Mouse (Mus musculus): ENCODE data around the gene Med11. TPM values are rescaled to one million over a fixed set of nuclear protein-coding genes. Genes with fewer than 3 reads are reported as not detected.

Gene Med11
- polyA plus RNA-seq, 2 experiments = 32.4 to 47.4 TPM

DNA sequence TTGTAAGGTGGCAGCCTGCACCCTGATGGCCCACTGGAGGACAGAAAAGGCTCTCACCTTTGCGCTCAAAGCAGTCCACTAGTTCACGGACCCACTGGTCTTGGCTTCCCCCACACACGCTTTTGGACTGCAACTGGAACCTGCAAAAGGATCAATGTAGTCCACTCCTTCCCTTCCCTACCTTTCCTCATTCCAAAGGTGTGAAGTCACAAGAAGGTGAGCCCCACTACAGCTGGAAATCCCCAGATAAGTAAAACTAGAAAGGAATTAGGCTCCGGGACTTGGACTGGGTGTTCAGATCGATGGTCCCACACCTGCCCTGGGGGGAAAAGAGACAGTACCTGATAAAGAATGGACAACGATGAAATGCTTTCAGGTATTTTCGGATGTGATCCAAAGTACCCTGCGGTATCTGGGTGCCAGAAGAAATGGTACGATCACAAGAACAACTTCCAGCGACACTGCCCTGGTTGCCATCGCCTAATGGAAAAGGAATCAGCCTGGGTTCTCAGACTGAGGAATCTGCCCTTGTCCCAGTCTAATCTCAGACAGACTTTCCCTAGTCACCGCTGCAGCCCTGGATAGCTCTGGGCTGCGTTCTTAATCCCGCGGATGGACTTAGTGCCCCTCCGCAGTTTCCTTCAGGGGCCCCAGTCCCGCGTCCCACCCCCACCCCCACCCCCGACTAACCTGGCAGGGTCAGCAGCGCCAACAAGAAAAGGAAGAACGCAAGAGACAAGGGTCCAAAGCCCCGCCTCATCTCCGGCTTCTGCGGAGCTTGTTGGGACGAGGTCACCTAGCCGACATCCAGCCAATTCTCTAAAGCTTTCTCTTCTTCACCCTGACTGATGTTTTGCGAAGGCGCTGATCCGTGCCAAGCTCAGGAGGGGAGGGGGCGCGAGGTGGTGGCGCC lies 7.2 kb downstream of the Med11 start, which contains the start of gene Zmynd15:
TSS of gene Zmynd15 (plus strand) at position 746 of the 913 bp plus-strand sequence.
- WGBS = 15% methylated on average over 31 of the region's 32 CpGs
- Histone ChIP-seq H3K4me2 (replicated peaks; ENCODE audit: low read depth, low read length, severe bottlenecking) (peak within 1 kb of the TSS; percentile 92), H3K4me1 (ENCODE audit: control insufficient read depth, insufficient read depth, low read length) (peaks cover 5% of the 10 kb centered on the region; the same call in 1 of the 2 replicates), H3K4me3 (replicated peaks; ENCODE audit: low read length) (peak within 1 kb of the TSS; percentile 56), H3K36me3 (ENCODE audit: control insufficient read depth, insufficient read depth, low read length) (no peaks in the 10 kb centered on the region), H3K27me3 (ENCODE audit: control insufficient read depth, insufficient read depth, low read length) (peaks cover 13% of the 10 kb centered on the region), H3K27ac (replicated peaks; ENCODE audit: low read depth, low read length) (no peak within 1 kb of the TSS), H3K9me3 (ENCODE audit: control insufficient read depth, low read length) (no peaks in the 10 kb centered on the region), H3K9ac (ENCODE audit: low read depth, low read length, severe bottlenecking) (peak within 1 kb of the TSS; percentile 67)
- ATAC-seq (ENCODE audit: low FRiP score, low read depth) (no peak), DNase-seq (ENCODE audit: low spot score) (no peak)
- TF ChIP-seq POLR2A (IDR thresholded peaks at IDR 0.05; ENCODE audit: borderline replicate concordance, extremely low read depth, insufficient read depth, insufficient read length) = no peak

DNA sequence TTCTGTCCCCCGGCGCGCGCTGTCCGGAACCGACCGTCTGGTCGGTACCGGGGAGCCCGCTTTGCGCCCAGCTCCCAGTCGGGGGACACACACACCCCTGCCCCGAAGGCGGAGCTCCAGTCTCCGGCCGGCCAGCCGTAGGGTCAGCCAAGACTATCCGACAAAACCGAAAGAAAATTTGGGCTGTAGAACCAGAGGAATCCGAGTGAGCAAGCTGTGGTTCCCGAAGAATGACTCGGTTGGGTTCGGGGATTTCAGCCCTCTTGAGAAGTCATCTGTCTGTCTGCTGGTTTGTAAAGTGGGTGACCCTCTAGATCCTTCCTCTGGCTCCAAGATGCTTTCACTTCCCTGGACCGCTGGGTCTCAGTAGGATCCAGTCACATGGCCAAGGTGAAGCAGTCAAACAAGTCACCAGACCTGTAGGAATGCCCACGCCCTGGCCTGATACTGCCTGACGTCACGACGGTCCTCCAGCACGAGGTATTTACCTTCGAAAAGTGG lies 7.9 kb downstream of the Med11 start, which contains the start of gene Cxcl16:
TSS of gene Cxcl16 (minus strand) at position 384 of the 501 bp plus-strand sequence.
- H3K4me1 ChIP-seq (ENCODE audit: control insufficient read depth, insufficient read depth, low read length) = peaks cover 5% of the 10 kb centered on the region; the same call in 1 of the 2 replicates
- H3K4me3 ChIP-seq (replicated peaks; ENCODE audit: low read length) = peak within 1 kb of the TSS; percentile 56
- peak within 1 kb of the TSS; percentile 67 for H3K9ac ChIP-seq (ENCODE audit: low read depth, low read length, severe bottlenecking)
- TF ChIP-seq POLR2A (IDR thresholded peaks at IDR 0.05; ENCODE audit: borderline replicate concordance, extremely low read depth, insufficient read depth, insufficient read length) = no peak
- DNase-seq (ENCODE audit: low spot score) (no peak), ATAC-seq (ENCODE audit: low FRiP score, low read depth) (no peak)
- 3% methylated on average over 30 of the region's 30 CpGs for WGBS
- no peaks in the 10 kb centered on the region for H3K36me3 ChIP-seq (ENCODE audit: control insufficient read depth, insufficient read depth, low read length)
- H3K27ac ChIP-seq (replicated peaks; ENCODE audit: low read depth, low read length) = no peak within 1 kb of the TSS
- H3K9me3 ChIP-seq (ENCODE audit: control insufficient read depth, low read length) = no peaks in the 10 kb centered on the region
- peak within 1 kb of the TSS; percentile 92 for H3K4me2 ChIP-seq (replicated peaks; ENCODE audit: low read depth, low read length, severe bottlenecking)
- H3K27me3 ChIP-seq (ENCODE audit: control insufficient read depth, insufficient read depth, low read length) = peaks cover 17% of the 10 kb centered on the region

DNA sequence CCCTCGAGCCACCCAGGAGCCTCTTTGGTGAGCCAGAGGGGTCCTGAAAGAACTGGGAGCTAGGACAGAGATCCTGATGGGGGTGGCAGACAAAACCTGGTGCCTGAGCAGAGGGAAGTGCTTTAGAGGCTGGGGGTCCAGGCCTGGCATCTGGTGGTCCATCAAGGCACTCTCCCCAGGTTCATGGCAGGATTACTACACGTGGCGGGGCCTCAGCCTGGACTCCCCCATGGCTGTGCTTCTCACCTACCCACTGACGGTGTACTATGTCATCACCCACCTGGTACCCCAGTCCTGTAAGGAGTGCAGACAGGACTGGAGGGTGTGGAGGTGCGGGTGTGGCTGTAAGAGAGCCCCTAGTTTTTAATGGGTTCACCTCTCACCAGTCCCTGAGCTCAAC lies 12.3 kb downstream of the Med11 start:
- Histone ChIP-seq H3K9me3 (ENCODE audit: control insufficient read depth, low read length) (no peaks in the 10 kb centered on the region), H3K9ac (ENCODE audit: low read depth, low read length, severe bottlenecking) (no peak overlapping the region), H3K36me3 (ENCODE audit: control insufficient read depth, insufficient read depth, low read length) (no peaks in the 10 kb centered on the region), H3K4me1 (ENCODE audit: control insufficient read depth, insufficient read depth, low read length) (peaks cover 10% of the 10 kb centered on the region), H3K4me2 (replicated peaks; ENCODE audit: low read depth, low read length, severe bottlenecking) (no peak overlapping the region), H3K27me3 (ENCODE audit: control insufficient read depth, insufficient read depth, low read length) (peaks cover 19% of the 10 kb centered on the region; the same call in 1 of the 2 replicates), H3K4me3 (replicated peaks; ENCODE audit: low read length) (no peak overlapping the region), H3K27ac (replicated peaks; ENCODE audit: low read depth, low read length) (no peak overlapping the region)
- DNase-seq (ENCODE audit: low spot score) (no peak), ATAC-seq (ENCODE audit: low FRiP score, low read depth) (no peak)
- no peak for TF ChIP-seq POLR2A (IDR thresholded peaks at IDR 0.05; ENCODE audit: borderline replicate concordance, extremely low read depth, insufficient read depth, insufficient read length)
- WGBS = 80% methylated on average over 5 of the region's 5 CpGs

DNA sequence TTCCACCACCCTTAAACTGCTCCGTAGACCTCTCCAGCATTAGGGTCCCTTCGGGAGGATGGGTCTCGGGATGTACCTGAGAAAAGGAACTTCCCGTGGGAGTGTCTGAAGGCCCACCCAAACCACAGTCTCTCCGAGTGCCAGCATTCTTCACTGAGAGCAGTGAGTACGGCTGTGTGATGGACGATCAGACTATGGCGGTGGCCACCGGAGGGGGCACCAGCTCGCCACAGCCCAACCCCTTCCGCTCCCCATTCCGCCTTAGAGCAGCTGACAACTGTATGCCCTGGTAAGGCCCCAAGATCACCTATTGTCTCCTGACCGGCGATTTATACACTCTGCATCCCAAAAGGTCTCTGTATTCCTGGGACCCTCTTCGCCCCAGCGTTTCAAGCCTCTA lies 13.5 kb downstream of the Med11 start:
- WGBS = 28% methylated on average over 16 of the region's 16 CpGs
- no peak overlapping the region for H3K27ac ChIP-seq (replicated peaks; ENCODE audit: low read depth, low read length)

DNA sequence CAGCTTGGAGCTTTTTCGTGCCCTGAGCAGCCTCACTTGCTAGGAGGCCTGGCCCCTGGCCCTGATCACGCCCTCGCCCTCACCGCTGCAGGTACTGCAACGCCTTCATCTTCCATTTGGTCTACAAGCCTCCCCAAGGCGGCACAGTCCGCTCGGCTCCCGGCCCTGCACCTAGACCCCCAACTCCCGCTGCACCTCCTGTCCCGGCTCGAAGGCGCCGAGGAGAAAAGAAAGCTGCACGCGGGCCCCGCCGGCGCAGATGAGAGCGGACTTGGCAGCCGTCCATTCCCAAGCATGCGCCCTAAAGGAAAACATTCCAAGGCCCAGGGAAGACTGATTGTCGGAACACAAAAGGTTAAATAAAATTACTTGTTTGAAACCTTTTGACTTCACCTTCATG lies 14.1 kb downstream of the Med11 start:
- no peak overlapping the region for H3K27ac ChIP-seq (replicated peaks; ENCODE audit: low read depth, low read length)
- H3K4me3 ChIP-seq (replicated peaks; ENCODE audit: low read length) = peak overlapping the region; percentile 22
- WGBS = 4% methylated on average over 23 of the region's 23 CpGs
- H3K27me3 ChIP-seq (ENCODE audit: control insufficient read depth, insufficient read depth, low read length) = 0 out of 2 replicates have a peak, but pooled peaks cover 12% of the 10 kb centered on the region
- ATAC-seq (ENCODE audit: low FRiP score, low read depth) (no peak), DNase-seq (ENCODE audit: low spot score) (no peak)
- H3K4me2 ChIP-seq (replicated peaks; ENCODE audit: low read depth, low read length, severe bottlenecking) = peak overlapping the region; percentile 56
- H3K9me3 ChIP-seq (ENCODE audit: control insufficient read depth, low read length) = no peaks in the 10 kb centered on the region
- peak overlapping the region; percentile 41 for H3K9ac ChIP-seq (ENCODE audit: low read depth, low read length, severe bottlenecking)
- no peaks in the 10 kb centered on the region for H3K36me3 ChIP-seq (ENCODE audit: control insufficient read depth, insufficient read depth, low read length)
- no peak for TF ChIP-seq POLR2A (IDR thresholded peaks at IDR 0.05; ENCODE audit: borderline replicate concordance, extremely low read depth, insufficient read depth, insufficient read length)
- peaks cover 9% of the 10 kb centered on the region for H3K4me1 ChIP-seq (ENCODE audit: control insufficient read depth, insufficient read depth, low read length)

More for the DNA sequence above, 13.5 kb downstream of the Med11 start:
- Histone ChIP-seq H3K4me2 (replicated peaks; ENCODE audit: low read depth, low read length, severe bottlenecking) (peak overlapping the region; percentile 56), H3K36me3 (ENCODE audit: control insufficient read depth, insufficient read depth, low read length) (no peaks in the 10 kb centered on the region), H3K27me3 (ENCODE audit: control insufficient read depth, insufficient read depth, low read length) (peaks cover 17% of the 10 kb centered on the region; the same call in 1 of the 2 replicates), H3K4me1 (ENCODE audit: control insufficient read depth, insufficient read depth, low read length) (peaks cover 9% of the 10 kb centered on the region), H3K9ac (ENCODE audit: low read depth, low read length, severe bottlenecking) (peak overlapping the region; percentile 41), H3K9me3 (ENCODE audit: control insufficient read depth, low read length) (no peaks in the 10 kb centered on the region), H3K4me3 (replicated peaks; ENCODE audit: low read length) (peak overlapping the region; percentile 22)
- ATAC-seq (ENCODE audit: low FRiP score, low read depth) = no peak
- DNase-seq (ENCODE audit: low spot score) = no peak
- TF ChIP-seq POLR2A (IDR thresholded peaks at IDR 0.05; ENCODE audit: borderline replicate concordance, extremely low read depth, insufficient read depth, insufficient read length) = no peak

Data from limb, embryonic 14.5 days (tissue).